Mouse (Mus musculus) megakaryocyte progenitor cell, adult 5-6 weeks (primary cell): ENCODE results near the gene Laptm4a. TPM values are rescaled to one million over a fixed set of nuclear protein-coding genes. Genes with fewer than 3 reads are reported as not detected.
A peak's percentile ranks its signal among the peaks of the same experiment; 100 is the strongest.

Source experiments
- ATAC-seq: replicated peaks from 2 replicates; pipeline ENCODE4 v1.8.0; 2016; ENCODE audit warnings: mild to moderate bottlenecking, moderate TSS enrichment, inconsistent platforms; ENCODE audit not compliant: poor library complexity
- total RNA-seq, 2 experiments: library from RNA; stranded (forward) in 1 of 2; stranded (reverse) in 1 of 2; fragments of 157-497, 149-512 nt in 1 of 2; fragments of 200-1000 nt in 1 of 2; gene quantifications; 2 replicates each; pipeline versions ENCODE4 v1.2.3 to v1.2.4; 2015 to 2017

Laptm4a gene
- total RNA-seq, 2 experiments from 2014 or later = 73.2 to 111 TPM

- peak; percentile 87 for ATAC-seq
Observed at GRCm38 (mm10) chr12:8947714-8948464, 26.4 kb downstream of the Laptm4a start, which contains the start of gene Matn3. Matn3 (plus strand) TSS chr12:8947929.

GRCm38 (mm10) chr12:8953136-8953535, 31.7 kb downstream of the Laptm4a start:
- no peak for ATAC-seq

DNA sequence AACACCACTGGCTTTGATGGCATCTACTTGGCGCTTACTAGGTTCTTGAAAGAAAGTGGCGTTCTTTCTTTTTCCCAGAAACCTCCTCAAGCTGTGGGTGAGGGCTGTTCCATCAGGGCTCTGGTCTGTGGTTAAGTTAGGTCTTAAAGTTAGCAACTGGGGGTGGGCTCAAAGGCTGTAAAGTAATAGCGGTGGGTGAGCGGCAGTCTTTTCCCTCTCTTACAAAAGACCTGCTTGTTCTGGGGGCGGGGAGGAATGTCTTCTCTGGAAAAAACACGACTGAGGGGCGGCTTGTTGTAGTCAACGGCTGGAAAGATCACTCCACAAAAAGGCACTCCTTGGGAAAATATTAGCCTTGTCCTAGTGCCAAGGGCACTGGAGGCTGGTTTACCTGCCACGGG, 32.7 kb downstream of the Laptm4a start:
- no peak for ATAC-seq

DNA sequence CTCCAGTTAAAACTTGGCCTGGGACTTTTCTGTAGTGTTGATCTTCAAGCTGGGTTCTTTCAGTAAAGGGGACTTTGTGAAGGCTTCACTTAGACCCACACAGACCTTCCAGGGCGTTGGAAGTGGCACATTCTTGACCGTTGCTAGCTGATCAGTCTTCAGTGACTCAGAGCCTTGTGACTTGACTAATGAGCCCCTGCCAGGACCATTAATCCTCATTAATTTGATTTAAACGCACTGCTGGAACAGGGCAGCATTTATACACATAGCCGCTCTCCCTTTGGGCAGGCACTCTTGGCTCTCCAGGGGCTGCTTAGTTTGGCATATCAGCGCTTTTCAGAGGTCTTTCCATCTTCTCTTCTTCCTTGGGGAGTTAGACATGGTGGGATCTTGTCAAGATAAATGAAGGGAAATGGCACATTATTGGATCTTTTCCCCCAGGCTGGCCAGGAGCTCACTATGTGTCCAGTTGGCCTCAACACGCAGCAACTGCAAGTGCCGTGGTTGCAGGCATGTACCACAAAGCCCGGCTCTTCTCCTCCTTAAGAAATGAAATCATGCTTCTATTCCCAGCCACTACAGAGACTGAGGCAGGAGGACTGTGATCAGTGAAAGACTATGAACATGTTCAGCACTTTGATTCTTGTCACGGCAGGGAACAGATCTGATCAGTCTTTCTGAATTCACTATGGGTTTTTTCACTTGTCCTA, 40.3 kb downstream of the Laptm4a start:
- no peak for ATAC-seq

- peak; percentile 73 for ATAC-seq
Observed at GRCm38 (mm10) chr12:8969828-8970227, 48.4 kb downstream of the Laptm4a start.

- ATAC-seq = peak; percentile 92
Observed at GRCm38 (mm10) chr12:8973820-8974465, 52.5 kb downstream of the Laptm4a start, which contains the start of gene Wdr35. Wdr35 (plus strand) TSS chr12:8973892.

DNA sequence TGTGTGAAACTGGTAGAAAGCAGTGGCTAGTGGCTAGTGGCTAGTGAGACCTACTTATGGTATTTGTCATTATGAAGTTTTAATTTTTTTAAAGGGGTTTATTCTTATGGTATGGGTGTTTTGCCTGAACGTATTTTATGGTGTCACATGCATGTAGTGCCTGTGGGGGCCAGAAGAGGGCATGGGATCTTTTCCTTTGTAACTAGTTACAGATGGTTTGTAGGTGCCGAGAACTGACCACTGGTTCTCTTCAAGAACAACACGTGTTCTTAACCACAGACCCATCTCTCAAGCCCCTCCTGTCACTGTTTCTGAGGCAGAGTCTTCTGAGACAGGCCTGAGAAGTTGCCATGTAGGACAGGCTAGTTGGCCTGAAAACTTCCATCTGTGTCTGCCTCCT, 53.6 kb downstream of the Laptm4a start:
- ATAC-seq = no peak

Other genes starting within 250 kb of the Laptm4a start
- gene Pum2, start 247.5 kb upstream of the Laptm4a start, total RNA-seq (2015) = 164 and 166 TPM in 2 replicates
- gene Pum2, start 247.5 kb upstream of the Laptm4a start, total RNA-seq (2017) = 116 and 129 TPM in 2 replicates
- gene Sdc1, start 150.3 kb upstream of the Laptm4a start, total RNA-seq (2015) = 0.37 and 0.42 TPM in 2 replicates
- gene Sdc1, start 150.3 kb upstream of the Laptm4a start, total RNA-seq (2017) = 1.5 TPM in 2 replicates
- not detected in 2 replicates for gene Matn3, start 26.3 kb downstream of the Laptm4a start, total RNA-seq (2015)
- gene Matn3, start 26.3 kb downstream of the Laptm4a start, total RNA-seq (2017) = not detected in 2 replicates
- 1.3 and 1.8 TPM in 2 replicates for gene Wdr35, start 52.2 kb downstream of the Laptm4a start, total RNA-seq (2015)
- gene Wdr35, start 52.2 kb downstream of the Laptm4a start, total RNA-seq (2017) = 0.79 and 3.8 TPM in 2 replicates
- 41.9 and 43.1 TPM in 2 replicates for gene Ttc32, start 108.3 kb downstream of the Laptm4a start, total RNA-seq (2015)
- 23.2 and 29.7 TPM in 2 replicates for gene Ttc32, start 108.3 kb downstream of the Laptm4a start, total RNA-seq (2017)